15 mouse cellular contexts compared by ENCODE assay signal in the genomic region with DNA sequence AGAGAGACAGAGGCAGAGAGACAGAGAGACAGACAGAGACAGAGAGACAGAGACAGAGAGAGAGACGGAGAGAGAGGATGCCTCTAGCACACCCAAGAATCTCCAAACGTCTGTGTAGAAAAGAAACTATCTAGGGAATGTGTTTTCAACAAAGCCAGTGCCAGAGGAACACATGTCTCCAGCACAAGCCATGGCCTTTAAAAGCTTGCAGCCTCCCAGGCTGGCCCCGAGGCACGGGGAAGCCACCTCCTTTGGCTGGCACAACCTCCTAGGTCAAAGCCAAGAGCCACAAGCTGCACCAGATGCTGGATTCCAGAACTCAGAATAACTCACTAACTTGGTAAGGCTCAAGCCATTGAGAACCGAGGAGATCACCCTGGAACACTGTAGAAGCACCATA. TPM values are rescaled to one million over a fixed set of nuclear protein-coding genes. Genes with fewer than 3 reads are reported as not detected.
DNase-seq lines count a peak whose midpoint lies in the region; ATAC-seq lines count a peak whose summit lies in the region.
"Had no signal": no experiment of that assay in that cellular context is flagged by ENCODE, and none has a peak within 500 bp of the region (broad histone marks: within the 10 kb centered on the region; RNA-seq: fewer than 3 reads in every experiment).

No protein-coding gene starts in this region.

- peak overlapping the region; percentile 72 for H3K27ac ChIP-seq in heart, embryonic 13.5 days (replicated peaks)
- H3K27ac ChIP-seq: forebrain, embryonic 15.5 days; hindbrain, embryonic 10.5 days; kidney, postnatal 0 days; neural tube, embryonic 15.5 days had no signal

- WGBS in heart, embryonic 13.5 days, result 30% methylated on average over 5 of the region's 5 CpGs

- H3K27me3 ChIP-seq in heart, embryonic 13.5 days (replicated peaks), result no peaks in the 10 kb centered on the region
- H3K27me3 ChIP-seq: embryonic facial prominence, embryonic 13.5 days; forebrain, embryonic 15.5 days; neural tube, embryonic 15.5 days had no signal

- no peaks in the 10 kb centered on the region for H3K9me3 ChIP-seq in heart, embryonic 13.5 days
- H3K9me3 ChIP-seq: embryonic facial prominence, embryonic 13.5 days; forebrain, embryonic 15.5 days; neural tube, embryonic 15.5 days had no signal

- H3K4me1 ChIP-seq in heart, embryonic 13.5 days, result peaks cover 54% of the 10 kb centered on the region
- H3K4me1 ChIP-seq: hindbrain, embryonic 10.5 days had no signal

- DNase-seq in frontal cortex, postnatal 10 days (ENCODE audit: low spot score in 2 of 2), result no peak
- peak; percentile 31 for DNase-seq in 3134 (ENCODE audit: extremely low read depth, insufficient read length, low spot score)
- peak; percentile 75 for DNase-seq in gastrocnemius, adult 18-20 months (ENCODE audit: low spot score)
- no peak for DNase-seq in cerebellum, adult 11-12 months
- DNase-seq in thymus, postnatal 4 days, result no peak
- DNase-seq in cerebellum, postnatal 14 days, result no peak
- DNase-seq: midbrain, embryonic 14.5 days; spleen, adult 18-20 months had no signal

- H3K4me3 ChIP-seq in heart, embryonic 13.5 days, result no peak overlapping the region
- H3K4me3 ChIP-seq: embryonic facial prominence, embryonic 13.5 days; forebrain, embryonic 15.5 days; hindbrain, embryonic 10.5 days; neural tube, embryonic 15.5 days had no signal

- peak overlapping the region; percentile 59; the same call in 1 of the 2 replicates for H3K9ac ChIP-seq in heart, embryonic 13.5 days
- H3K9ac ChIP-seq: embryonic facial prominence, embryonic 13.5 days; forebrain, embryonic 15.5 days; neural tube, embryonic 15.5 days had no signal

- H3K4me2 ChIP-seq in heart, embryonic 13.5 days, result peak overlapping the region; percentile 27
- H3K4me2 ChIP-seq: embryonic facial prominence, embryonic 13.5 days; forebrain, embryonic 15.5 days; neural tube, embryonic 15.5 days had no signal

- ATAC-seq in frontal cortex, adult (ENCODE audit: low TSS enrichment), result peak; percentile 16; the same call in 1 of the 2 replicates
- no peak for ATAC-seq in heart, embryonic 13.5 days (ENCODE audit: extremely low read depth, insufficient number of reproducible peaks, low FRiP score, low TSS enrichment)
- ATAC-seq: forebrain, embryonic 15.5 days had no signal

- H3K36me3 ChIP-seq in heart, embryonic 13.5 days, result peaks cover 5% of the 10 kb centered on the region; the same call in 1 of the 2 replicates
- H3K36me3 ChIP-seq: embryonic facial prominence, embryonic 13.5 days; forebrain, embryonic 15.5 days; hindbrain, embryonic 10.5 days had no signal

RNA-seq across cellular contexts. Expression of a gene that starts 42.1 kb away (rescaled TPM):
- total RNA-seq in gastrocnemius, adult 18-20 months (2021), result 10 to 100 TPM; 53.7 to 56.4 TPM
- polyA plus RNA-seq in heart, embryonic 13.5 days (2015; fragmentation: Nextera tagmentation; extraction: Ambion mirVana), result 47.7 and 52.0 TPM in 2 replicates

Comparison
In these comparisons a context has a peak if more than half of its experiments do, and no peak if none do; other contexts are left out.
1. DNase-seq: peak in 3134 (single experiment) and gastrocnemius, adult 18-20 months (single experiment); none in frontal cortex, postnatal 10 days (0 of 2), cerebellum, adult 11-12 months (single experiment), thymus, postnatal 4 days (single experiment) and cerebellum, postnatal 14 days (0 of 2).